Mouse (Mus musculus) embryonic facial prominence, embryonic 11.5 days (tissue): ENCODE measurements at regions not wholly inside any gene's neighbourhood (a gene's known extent, or its start where the extent isn't known, plus 50 kb on each side); places are given as distances from the start of the nearest gene placed in this dataset.

ENCODE experiments used
- ATAC-seq: fragments of 200-750 bp; cut with Nextera tagmentation; replicated peaks from 2 replicates; pipeline ENCODE4 v1.8.0; 2017; ENCODE audit warnings: low read depth; ENCODE audit not compliant: insufficient number of reproducible peaks, low FRiP score, low TSS enrichment
- DNase-seq: peaks from one replicate; pipeline ENCODE4 v3.0.0-alpha.2; 2015; ENCODE audit warnings: low spot score
- H3K27ac ChIP-seq: fragments of 300-500 bp; sonication (generic); replicated peaks from 2 replicates; pipeline ENCODE4 v1.5.1; 2014; ENCODE audit warnings: mild to moderate bottlenecking, low read depth, low read length, control low read depth
- H3K27me3 ChIP-seq: fragments of 300-500 bp; sonication (generic); 2 replicates; pipeline ENCODE4 v1.6.1; 2014; ENCODE audit warnings: mild to moderate bottlenecking, low read length, moderate library complexity, mixed read lengths; ENCODE audit not compliant: control insufficient read depth, insufficient read depth
- H3K36me3 ChIP-seq: fragments of 300-500 bp; sonication (generic); replicated peaks from 2 replicates; pipeline ENCODE4 v1.6.1; 2014; ENCODE audit warnings: low read depth, mild to moderate bottlenecking, low read length, moderate library complexity, mixed read lengths; ENCODE audit not compliant: control insufficient read depth, insufficient read depth
- H3K4me1 ChIP-seq: fragments of 300-500 bp; sonication (generic); 2 replicates; pipeline ENCODE4 v1.6.1; 2014; ENCODE audit warnings: low read length, mixed read lengths; ENCODE audit not compliant: control insufficient read depth, insufficient read depth
- H3K4me2 ChIP-seq: fragments of 300-500 bp; sonication (generic); 2 replicates; pipeline ENCODE4 v1.6.1; 2014; ENCODE audit warnings: low read depth, mild to moderate bottlenecking, control low read depth, low read length, moderate library complexity
- H3K4me3 ChIP-seq: fragments of 300-500 bp; sonication (generic); 2 replicates; pipeline ENCODE4 v1.5.1; 2014; ENCODE audit warnings: low read depth, low read length, control low read depth
- H3K9ac ChIP-seq: fragments of 300-500 bp; sonication (generic); replicated peaks from 2 replicates; pipeline ENCODE4 v1.6.1; 2014; ENCODE audit warnings: mild to moderate bottlenecking, control low read depth, low read length
- H3K9me3 ChIP-seq: fragments of 300-500 bp; sonication (generic); replicated peaks from 2 replicates; pipeline ENCODE4 v1.6.1; 2016; ENCODE audit warnings: mild to moderate bottlenecking, low read length, inconsistent platforms, mixed read lengths; ENCODE audit not compliant: control insufficient read depth
- WGBS: fragments of 180-500 bp; shearing (Covaris S2); extraction: QIAGEN DNeasy Blood & Tissue Kit; methylation state at CpG from one replicate; pipeline ENCODE4 v1.1.7; 2014; 5-methylcytosine and 5-hydroxymethylcytosine counted together

DNA sequence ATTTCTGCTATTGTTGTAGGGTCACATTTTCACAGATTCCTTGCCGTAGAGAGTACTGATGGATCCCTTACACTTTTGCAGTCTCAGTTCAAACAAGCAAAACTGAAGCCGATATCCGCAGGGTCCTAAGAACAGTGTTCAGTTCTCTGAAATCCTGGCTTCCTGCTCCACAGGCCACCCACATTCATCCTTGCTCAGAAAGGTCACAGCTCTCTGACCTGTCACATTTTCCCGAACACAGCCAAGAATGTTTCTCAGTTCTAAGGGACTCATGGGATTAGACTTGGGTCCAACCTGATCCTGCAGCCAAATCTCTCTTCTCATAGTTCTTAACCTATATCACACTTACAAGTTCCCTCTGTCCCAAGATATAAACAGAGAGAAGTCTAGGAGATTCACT lies 432.7 kb downstream of the Basp1 start:
- Histone ChIP-seq H3K4me3 (no peak overlapping the region), H3K4me2 (no peak overlapping the region), H3K4me1 (no peaks in the 10 kb centered on the region), H3K27me3 (no peaks in the 10 kb centered on the region), H3K36me3 (no peaks in the 10 kb centered on the region), H3K9ac (no peak overlapping the region), H3K9me3 (no peaks in the 10 kb centered on the region), H3K27ac (no peak overlapping the region)
- ATAC-seq (no peak), DNase-seq (peak; percentile 38)
- WGBS: 8% methylated on average over 4 of the region's 4 CpGs

DNA sequence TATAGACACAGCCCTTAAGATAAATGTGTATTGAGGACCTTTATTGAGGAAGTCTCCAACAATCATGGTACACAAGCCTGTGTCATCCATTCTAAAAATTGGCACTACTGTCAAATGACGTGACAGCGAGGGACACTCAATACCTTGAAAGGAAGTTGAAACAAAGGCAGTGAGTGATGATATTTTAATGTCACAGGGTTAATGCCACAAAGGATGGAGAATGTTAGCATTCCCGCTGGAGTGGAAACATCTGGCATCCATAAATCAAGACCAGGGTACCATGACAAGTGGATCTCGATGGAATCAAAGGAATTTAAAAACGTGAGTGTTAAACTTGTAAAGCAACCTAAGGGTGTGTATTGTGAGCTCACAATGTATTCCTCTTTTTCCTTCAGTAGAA lies 441.5 kb downstream of the Basp1 start:
- H3K9ac ChIP-seq: no peak overlapping the region
- H3K9me3 ChIP-seq: no peaks in the 10 kb centered on the region
- H3K27me3 ChIP-seq: no peaks in the 10 kb centered on the region
- no peaks in the 10 kb centered on the region for H3K36me3 ChIP-seq
- ATAC-seq (no peak), DNase-seq (peak; percentile 41)
- no peak overlapping the region for H3K4me2 ChIP-seq
- H3K27ac ChIP-seq: no peak overlapping the region
- H3K4me3 ChIP-seq: no peak overlapping the region
- H3K4me1 ChIP-seq: no peaks in the 10 kb centered on the region
- WGBS: 27% methylated on average over 5 of the region's 5 CpGs

DNA sequence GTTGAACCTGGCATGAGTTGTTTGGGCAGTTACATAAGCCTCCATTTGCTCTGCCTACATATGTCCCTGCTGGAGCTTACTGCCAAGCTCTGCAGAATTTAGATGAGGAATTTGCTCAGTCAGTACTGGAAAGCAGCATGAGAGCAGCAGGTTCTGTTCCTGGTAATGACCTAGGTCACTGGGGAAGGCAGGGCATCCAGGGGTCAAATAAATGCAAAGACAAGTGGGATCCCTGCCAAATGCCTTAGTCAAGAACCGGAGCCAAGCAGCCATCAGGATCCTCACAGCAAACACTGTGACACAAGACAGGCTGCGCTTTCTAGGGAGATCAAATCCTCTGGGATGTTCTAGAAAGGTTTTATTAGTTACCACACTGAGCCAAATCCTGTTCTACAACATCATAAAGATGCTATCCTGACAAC lies 444.2 kb downstream of the Basp1 start:
- Histone ChIP-seq H3K9me3 (no peaks in the 10 kb centered on the region), H3K27ac (no peak overlapping the region), H3K9ac (no peak overlapping the region), H3K27me3 (no peaks in the 10 kb centered on the region), H3K4me3 (no peak overlapping the region), H3K4me1 (no peaks in the 10 kb centered on the region), H3K36me3 (no peaks in the 10 kb centered on the region), H3K4me2 (no peak overlapping the region)
- no peak for DNase-seq
- 58% methylated on average over 2 of the region's 2 CpGs for WGBS
- no peak for ATAC-seq

DNA sequence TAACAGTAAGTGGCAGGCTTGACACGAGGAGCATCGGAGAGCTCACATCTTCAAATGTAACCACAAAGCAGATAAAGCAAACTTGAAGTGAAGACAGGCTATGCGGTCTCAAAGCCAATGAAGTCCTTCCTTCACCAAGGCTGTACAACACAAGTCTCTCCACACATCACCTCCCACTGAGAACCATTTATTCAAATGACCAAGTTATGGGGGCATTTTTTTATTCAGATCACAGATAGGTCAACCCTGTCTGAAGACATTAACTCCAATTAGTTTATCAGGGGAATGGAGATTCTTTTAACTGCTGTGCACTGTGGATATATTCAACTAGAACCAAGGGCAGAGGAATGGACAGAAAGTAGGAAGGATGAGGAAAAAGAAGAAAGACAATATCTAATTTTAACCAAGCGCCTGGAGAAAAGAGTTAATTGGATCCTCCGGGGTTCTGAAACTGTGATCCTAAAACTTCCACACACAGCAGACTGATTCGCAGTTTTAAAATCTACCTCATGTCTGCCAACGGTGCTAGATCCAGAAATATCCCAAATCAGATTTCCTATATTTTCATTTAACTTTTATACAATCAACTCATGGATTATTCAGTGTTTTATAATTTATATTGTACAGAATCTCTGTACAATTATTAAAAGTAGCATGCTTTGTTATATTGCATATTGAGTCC lies 444.8 kb downstream of the Basp1 start:
- H3K4me3 ChIP-seq: no peak overlapping the region
- DNase-seq: no peak
- H3K36me3 ChIP-seq: no peaks in the 10 kb centered on the region
- no peaks in the 10 kb centered on the region for H3K27me3 ChIP-seq
- no peaks in the 10 kb centered on the region for H3K4me1 ChIP-seq
- no peak overlapping the region for H3K9ac ChIP-seq
- 87% methylated on average over 7 of the region's 7 CpGs for WGBS
- no peak overlapping the region for H3K4me2 ChIP-seq
- no peaks in the 10 kb centered on the region for H3K9me3 ChIP-seq
- ATAC-seq: no peak
- H3K27ac ChIP-seq: no peak overlapping the region

DNA sequence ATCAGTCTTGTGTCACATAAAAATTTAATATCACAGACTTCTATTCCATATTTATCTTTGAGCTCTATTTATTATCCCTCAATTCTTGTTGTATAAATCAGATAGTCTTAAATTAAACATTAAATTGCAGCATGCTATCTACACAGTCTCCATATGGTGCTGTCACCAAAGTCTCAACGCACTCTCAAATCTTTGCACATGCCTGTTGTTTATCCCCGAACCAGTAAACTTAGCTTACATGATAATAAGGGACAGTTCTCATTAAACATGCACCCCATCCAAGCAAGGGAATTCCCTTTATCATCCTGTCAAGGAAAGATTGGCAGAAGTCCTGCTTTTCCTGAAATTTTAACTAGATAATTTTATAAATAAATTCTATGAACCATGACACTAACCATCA lies 483.8 kb downstream of the Basp1 start:
- Histone ChIP-seq H3K9me3 (no peaks in the 10 kb centered on the region), H3K27ac (no peak overlapping the region), H3K9ac (no peak overlapping the region), H3K27me3 (no peaks in the 10 kb centered on the region), H3K36me3 (no peaks in the 10 kb centered on the region), H3K4me3 (no peak overlapping the region), H3K4me2 (no peak overlapping the region), H3K4me1 (no peaks in the 10 kb centered on the region)
- ATAC-seq (no peak), DNase-seq (no peak)
- WGBS: 86% methylated on average over 2 of the region's 2 CpGs

DNA sequence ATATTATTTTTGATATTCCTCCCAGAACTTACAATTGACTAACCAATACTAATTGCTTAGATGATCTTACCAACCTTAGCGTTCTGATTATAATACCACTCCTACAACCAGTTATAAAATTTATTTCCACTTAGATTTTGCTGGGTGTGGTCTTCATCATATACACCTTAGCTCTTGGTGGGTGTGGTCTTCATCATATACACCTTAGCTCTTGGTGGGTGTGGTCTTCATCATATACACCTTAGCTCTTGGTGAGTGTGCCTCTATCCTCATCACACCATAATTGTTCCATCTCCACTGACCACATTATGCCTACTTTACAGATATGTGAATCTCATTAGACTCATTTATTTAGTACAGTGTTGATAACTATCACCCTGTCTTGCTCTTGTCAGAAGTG lies 501.7 kb downstream of the Basp1 start:
- no peak for DNase-seq
- Histone ChIP-seq H3K9ac (no peak overlapping the region), H3K9me3 (no peaks in the 10 kb centered on the region), H3K4me3 (no peak overlapping the region), H3K27ac (no peak overlapping the region), H3K27me3 (no peaks in the 10 kb centered on the region), H3K4me1 (no peaks in the 10 kb centered on the region), H3K4me2 (no peak overlapping the region), H3K36me3 (no peaks in the 10 kb centered on the region)
- WGBS: 83% methylated on average over 1 of the region's 1 CpGs
- no peak for ATAC-seq

DNA sequence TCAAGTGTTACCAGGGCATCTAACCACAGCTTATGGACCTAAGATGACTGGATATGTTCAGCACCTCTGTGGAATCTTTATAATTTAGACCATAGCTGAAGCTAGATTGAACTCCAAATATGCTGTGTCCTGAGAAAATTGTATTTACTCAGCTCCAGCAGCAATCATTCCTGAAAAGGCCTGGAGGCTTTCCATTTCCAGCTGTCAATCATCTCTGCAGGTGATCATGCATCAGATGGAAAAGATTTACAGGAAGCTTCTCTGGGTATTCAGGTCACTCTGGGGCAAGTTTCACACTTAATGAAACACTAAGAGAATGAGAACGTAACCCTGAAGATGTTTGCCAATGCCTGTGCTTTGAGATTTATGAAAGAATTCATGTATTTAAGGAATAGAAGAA lies 502.1 kb downstream of the Basp1 start:
- peak; percentile 5 for DNase-seq

DNA sequence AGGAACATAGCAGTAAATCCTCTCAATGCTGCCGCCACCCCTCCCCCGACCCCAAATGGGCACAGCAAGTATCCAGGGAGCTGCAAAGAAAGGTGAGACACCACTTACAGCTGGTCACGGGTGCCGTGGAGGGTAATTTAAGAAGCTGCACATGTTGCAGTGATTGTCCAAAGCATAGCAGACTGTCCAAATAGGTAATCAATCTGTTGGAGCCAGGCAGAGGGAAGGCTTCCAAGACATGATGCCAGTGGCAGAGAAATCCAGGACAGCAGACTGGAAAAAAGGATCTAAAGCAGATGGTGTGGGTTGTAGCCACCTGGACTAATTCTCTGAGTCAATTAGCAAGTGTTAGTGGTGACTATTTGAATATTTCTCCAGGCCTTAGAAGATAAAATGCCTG lies 506.6 kb downstream of the Basp1 start:
- ATAC-seq (no peak), DNase-seq (peak; percentile 6)
- no peaks in the 10 kb centered on the region for H3K9me3 ChIP-seq
- no peak overlapping the region for H3K4me2 ChIP-seq
- no peak overlapping the region for H3K27ac ChIP-seq
- WGBS: 46% methylated on average over 4 of the region's 4 CpGs
- no peaks in the 10 kb centered on the region for H3K27me3 ChIP-seq
- no peaks in the 10 kb centered on the region for H3K4me1 ChIP-seq
- no peak overlapping the region for H3K4me3 ChIP-seq
- H3K36me3 ChIP-seq: no peaks in the 10 kb centered on the region
- H3K9ac ChIP-seq: no peak overlapping the region

More for the DNA sequence above, 502.1 kb downstream of the Basp1 start:
- no peak overlapping the region for H3K4me2 ChIP-seq
- H3K4me1 ChIP-seq: no peaks in the 10 kb centered on the region
- no peaks in the 10 kb centered on the region for H3K36me3 ChIP-seq
- H3K9ac ChIP-seq: no peak overlapping the region
- H3K27me3 ChIP-seq: no peaks in the 10 kb centered on the region
- H3K9me3 ChIP-seq: no peaks in the 10 kb centered on the region
- 73% methylated on average over 1 of the region's 1 CpGs for WGBS
- H3K4me3 ChIP-seq: no peak overlapping the region
- no peak overlapping the region for H3K27ac ChIP-seq
- ATAC-seq: no peak
